Mouse (Mus musculus) megakaryocyte, embryonic 14.5 days (primary cell): Measurements from ENCODE around the gene Otud7b.

Source experiments
- FLI1 ChIP-seq: IDR thresholded peaks from 2 replicates; pipeline ENCODE4 v1.6.1; 2012; ENCODE audit warnings: low read length, inconsistent platforms, mixed read lengths
- GATA1 ChIP-seq: IDR thresholded peaks from 3 replicates; pipeline ENCODE4 v1.6.1; 2012; ENCODE audit warnings: mixed read lengths, low read length, inconsistent platforms, borderline replicate concordance

DNA sequence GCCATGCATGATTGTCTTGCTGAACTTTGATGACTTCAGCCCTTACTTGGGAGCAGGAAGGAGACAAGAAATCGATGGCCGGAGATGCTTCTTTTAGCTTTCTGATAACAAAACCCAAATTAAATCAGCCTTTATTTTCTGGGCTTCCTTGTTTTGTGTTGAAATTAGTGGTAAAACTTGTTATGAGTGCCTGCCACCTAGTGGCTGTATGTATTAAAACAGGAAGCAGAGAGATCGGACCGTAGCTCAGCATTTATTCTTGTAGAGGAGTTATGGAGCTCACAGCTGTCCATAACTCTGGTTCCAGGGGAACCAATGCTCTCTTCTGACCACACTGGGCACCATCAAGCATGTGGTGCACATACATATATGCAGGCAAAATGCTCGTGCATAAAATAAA lies 43.6 kb downstream of the Otud7b start:
- TF ChIP-seq FLI1: no peak
- TF ChIP-seq GATA1: no peak
